Mouse (Mus musculus) embryonic fibroblast, embryonic 13.5 days (primary cell): Measurements from ENCODE around the gene Cacng1.

Source experiments
- CTCF ChIP-seq: IDR thresholded peaks from 2 replicates; pipeline ENCODE4 v1.5.1; 2011; ENCODE audit warnings: mild to moderate bottlenecking, control low read depth, low read length, moderate library complexity, borderline replicate concordance; ENCODE audit not compliant: insufficient read depth
- POLR2A ChIP-seq: IDR thresholded peaks from 2 replicates; pipeline ENCODE4 v1.6.1; 2011; ENCODE audit warnings: low read depth, mild to moderate bottlenecking, control low read depth, low read length, moderate library complexity

- no peak for TF ChIP-seq POLR2A
- no peak for TF ChIP-seq CTCF
Observed at GRCm38 (mm10) chr11:107668223-107668622, 48.1 kb downstream of the Cacng1 start.
